Mouse (Mus musculus) neutrophil, adult 83 days (primary cell): ENCODE results near the gene Cfap46. TPM values are rescaled to one million over a fixed set of nuclear protein-coding genes. Genes with fewer than 3 reads are reported as not detected.

Experiments used
- total RNA-seq, 2 experiments: library from RNA; stranded (reverse); gene quantifications; one replicate each; pipeline ENCODE4 v1.2.4; 2023

Gene Cfap46
- not detected for total RNA-seq

GRCm38 (mm10) chr7:139683706-139684552 lies at the start of gene Cfap46:
TSS of gene Cfap46 (minus strand) at chr7:139683817.

DNA sequence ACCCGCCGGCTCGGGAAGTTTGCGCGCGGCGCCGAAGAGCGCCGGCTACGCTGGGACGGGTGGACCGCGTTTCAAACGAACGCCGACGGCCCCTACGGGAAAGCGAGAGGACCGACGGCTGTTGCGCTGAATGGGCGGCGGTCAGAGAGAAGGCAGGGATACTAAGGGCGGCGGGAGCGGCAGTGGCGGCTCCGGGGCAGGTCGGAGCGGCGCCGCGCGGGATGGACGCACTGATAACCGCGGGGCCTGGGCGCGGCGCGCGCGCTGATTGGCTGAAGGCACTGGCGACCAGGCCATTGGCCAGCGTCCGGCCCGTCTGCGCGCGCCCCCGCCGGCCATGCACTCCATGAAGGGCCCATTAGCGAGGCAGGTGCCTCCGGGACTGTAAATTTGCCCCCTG lies 101.0 kb downstream of the Cfap46 start, which contains the start of gene Nkx6-2:
Nkx6-2 (minus strand) TSS at position 203 of the 400 bp plus-strand sequence.

Other genes starting within 250 kb of the Cfap46 start
- not detected for gene Nkx6-2, start 101.0 kb downstream of the Cfap46 start, total RNA-seq
- not detected for gene Adgra1, start 150.4 kb upstream of the Cfap46 start, total RNA-seq
- not detected for gene Kndc1, start 210.9 kb upstream of the Cfap46 start, total RNA-seq